Mouse (Mus musculus) embryo, embryonic 11.5 days (tissue): Measurements from ENCODE around the gene Olfr1238.

Source experiments
- DNase-seq: peaks from one replicate; pipeline ENCODE4 v3.0.0-alpha.2; 2012; ENCODE audit warnings: low read depth, low spot score

Olfr1238 gene

GRCm38 (mm10) chr2:89409576-89409975, at the start of gene Olfr1238:
Gene Olfr1238, minus strand, starts transcription at chr2:89409676.
- DNase-seq = no peak

DNA sequence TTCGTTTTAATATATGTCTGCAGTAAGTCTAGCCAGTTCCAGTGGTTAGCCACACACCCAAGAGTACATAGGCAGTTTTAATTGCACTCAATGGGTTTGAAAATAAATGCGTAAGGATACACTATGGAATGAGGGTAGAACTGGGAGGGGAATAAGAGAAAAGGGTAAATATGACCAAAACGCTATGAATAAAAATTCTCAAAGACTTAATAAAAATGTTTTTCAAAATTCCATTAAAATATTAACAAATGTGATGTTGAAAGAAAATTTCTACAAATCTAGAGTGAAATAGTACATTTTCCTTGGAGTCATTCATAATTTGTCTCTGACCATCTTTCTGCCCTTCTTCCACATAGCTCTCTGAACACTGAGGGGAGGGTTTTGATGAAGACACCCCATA, 33.4 kb upstream of the Olfr1238 start, which contains the start of gene Olfr1240:
Olfr1240 (minus strand) TSS at position 101 of the 400 bp plus-strand sequence.
- DNase-seq = no peak

DNA sequence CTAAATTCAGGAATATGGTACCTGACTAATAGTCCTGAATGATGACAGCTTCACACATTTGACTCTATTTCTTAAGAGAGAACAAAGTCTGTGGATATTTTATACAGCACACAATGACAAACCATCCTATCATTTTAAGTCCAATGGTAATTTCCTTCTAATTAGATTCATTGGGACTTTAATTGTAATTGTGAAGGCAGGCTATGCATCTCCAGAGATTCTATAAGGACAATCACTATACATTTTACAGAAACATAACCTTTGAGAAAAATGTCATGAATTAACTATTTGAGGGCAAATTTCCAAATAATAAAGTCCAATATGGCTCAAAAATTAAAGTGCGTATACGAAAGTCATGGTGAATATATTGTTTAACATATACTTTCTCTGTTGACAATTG, 10.8 kb upstream of the Olfr1238 start, which contains the start of gene Olfr1239:
Olfr1239 (minus strand) TSS at position 101 of the 400 bp plus-strand sequence.
- DNase-seq = no peak

DNA sequence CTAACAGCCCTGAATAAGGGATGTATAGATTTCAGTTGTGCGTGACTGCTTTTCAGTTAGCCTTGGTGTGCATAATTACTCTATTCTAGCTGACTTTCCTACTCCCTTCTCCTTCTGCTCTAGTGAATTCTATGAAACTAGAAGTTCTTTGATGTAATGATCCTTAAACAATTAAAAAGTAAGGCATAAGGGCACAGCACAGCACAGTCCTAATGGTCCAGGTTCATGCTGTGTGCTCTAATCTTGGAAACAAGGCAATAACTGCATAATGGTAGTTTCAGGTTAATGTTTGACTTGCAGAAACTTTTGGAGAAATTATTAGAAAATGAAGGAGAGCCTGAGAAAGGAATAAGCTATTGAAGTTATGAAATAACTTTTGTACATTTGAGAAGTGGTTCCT, 5.1 kb upstream of the Olfr1238 start:
- DNase-seq = no peak

DNA sequence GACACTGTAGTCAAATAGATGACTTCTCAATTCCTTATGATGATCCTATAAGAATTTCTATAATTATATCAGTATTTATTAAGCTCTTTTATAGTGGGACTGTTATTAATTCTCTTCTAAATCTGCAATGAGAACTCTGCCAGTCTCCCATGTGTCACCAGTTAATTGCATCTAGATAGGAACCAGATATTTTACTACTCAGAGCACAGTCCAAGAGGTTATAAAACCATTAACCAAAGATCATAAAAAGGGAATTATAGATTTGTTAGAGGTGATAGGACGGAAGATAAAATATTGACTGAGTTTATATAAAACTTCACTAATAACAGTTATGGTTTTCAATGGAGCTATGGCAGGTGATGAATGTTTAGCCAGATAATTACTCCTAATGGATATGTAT, 8.6 kb downstream of the Olfr1238 start:
- DNase-seq = no peak

DNA sequence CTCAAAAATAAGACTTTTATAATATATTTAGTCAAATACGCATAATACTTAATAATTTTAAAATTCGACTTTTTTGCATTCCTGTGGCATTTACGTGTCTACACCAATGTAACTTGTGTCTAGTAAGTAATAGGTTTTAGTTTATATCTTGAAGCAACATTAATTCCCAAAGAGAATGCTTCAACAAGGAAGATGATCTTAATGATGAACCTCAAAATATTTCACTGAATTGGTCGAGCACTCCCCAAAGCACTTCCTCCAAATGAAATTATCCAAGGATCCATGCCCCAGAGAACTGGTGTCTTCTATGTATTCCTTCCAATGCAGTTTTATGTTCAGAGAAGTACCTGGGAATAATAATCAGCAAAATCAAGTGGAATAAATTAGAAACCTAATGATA, 44.7 kb downstream of the Olfr1238 start, which contains the start of gene Olfr1234:
Olfr1234 (minus strand) TSS at position 101 of the 400 bp plus-strand sequence.
- no peak for DNase-seq
